Mouse (Mus musculus): ENCODE measurements around the gene Myh8. TPM values are rescaled to one million over a fixed set of nuclear protein-coding genes. Genes with fewer than 3 reads are reported as not detected.

Myh8 gene
- total RNA-seq, 2 experiments from 2014 or later: 405 to 432 TPM

DNA sequence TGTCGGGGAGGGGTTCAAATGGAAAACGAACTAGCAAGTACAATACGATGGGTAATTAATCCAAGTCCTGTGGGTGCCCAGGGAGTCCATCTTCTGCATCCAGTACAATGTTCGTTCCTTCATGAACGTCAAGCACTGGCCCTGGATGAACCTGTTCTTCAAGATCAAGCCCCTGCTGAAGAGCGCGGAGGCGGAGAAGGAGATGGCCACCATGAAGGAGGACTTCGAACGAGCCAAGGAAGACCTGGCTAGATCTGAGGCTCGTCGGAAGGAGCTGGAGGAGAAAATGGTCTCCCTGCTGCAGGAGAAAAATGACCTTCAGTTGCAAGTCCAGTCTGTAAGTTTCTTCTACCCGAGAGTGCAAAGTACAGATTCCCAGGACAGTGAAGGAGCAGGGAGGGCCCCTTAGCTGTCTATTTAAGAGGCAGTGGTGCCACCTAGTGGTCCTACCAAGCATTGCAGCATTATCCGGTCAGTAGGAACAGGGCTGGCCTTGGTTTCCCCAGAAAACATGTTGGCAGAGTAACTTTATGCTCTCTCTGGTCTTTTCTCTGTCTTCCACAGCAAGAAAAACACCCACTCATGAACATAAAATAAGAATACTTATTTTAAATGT, 73.3 kb downstream of the Myh8 start:
- intact Hi-C loops (cut with DNase I; ENCODE audit: low total_unique reads): loop anchor here (2.0 kb wide), 1 partner anchor 237 kb away; no protein-coding TSS in a partner anchor
- DNase-seq: peak; percentile 73

DNA sequence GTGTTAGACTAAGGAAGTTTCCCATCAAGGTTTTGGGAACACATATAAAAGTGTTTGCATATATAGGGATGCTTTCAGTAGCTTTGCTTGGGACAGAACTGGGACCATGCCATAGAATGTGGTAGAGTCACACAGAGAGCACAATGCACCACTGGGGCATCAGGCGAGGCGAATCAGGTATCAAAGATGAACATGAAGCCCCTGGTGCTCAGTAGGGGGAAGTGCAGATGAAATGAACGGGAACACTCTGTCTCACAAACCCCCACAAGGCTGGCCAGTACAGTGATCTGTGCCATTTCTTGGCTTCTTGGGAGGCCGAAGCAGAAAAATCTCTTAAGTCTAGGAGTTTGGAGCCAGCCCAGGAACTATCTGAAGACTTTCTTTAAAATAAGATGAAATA, 76.1 kb downstream of the Myh8 start:
- intact Hi-C loops (cut with DNase I; ENCODE audit: low total_unique reads): no loop called here
- no peak for DNase-seq

DNA sequence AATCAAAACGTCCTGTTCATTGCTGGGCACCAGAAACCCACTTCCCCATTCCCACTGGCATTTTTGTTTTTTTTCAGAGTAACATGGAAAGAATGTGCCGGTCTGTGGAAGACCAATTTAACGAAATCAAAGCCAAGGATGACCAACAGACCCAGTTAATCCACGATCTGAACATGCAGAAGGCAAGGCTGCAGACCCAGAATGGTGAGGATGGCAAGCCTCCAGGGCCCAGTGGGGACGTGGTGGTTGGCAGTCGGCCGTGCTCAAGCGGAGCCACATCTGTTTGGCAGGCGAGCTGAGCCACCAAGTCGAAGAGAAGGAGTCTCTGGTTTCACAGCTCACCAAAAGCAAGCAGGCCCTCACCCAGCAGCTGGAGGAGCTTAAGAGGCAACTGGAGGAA, 81.1 kb downstream of the Myh8 start:
- intact Hi-C loops (cut with DNase I; ENCODE audit: low total_unique reads): no loop called here
- no peak for DNase-seq

Other genes with a start within 250 kb of the Myh8 start
- gene Adprm, start 224.5 kb upstream of the Myh8 start, total RNA-seq (2021): 1 to 10 TPM; 5.6 to 7.8 TPM
- 1 to 10 TPM; 8.5 to 8.6 TPM for gene Sco1, start 224.5 kb upstream of the Myh8 start, total RNA-seq (2021)
- gene Myh3, start 198.8 kb upstream of the Myh8 start, total RNA-seq (2021): 10 to 100 TPM; 33.8 to 49.2 TPM
- 1,000 to 10,000 TPM; 1,817 to 1,833 TPM for gene Myh2, start 106.1 kb upstream of the Myh8 start, total RNA-seq (2021)
- gene Myh1, start 77.1 kb upstream of the Myh8 start, total RNA-seq (2021): 1,000 to 10,000 TPM; 3,624 to 4,119 TPM
- over 10,000 TPM; 25,036 to 26,595 TPM for gene Myh4, start 39.1 kb upstream of the Myh8 start, total RNA-seq (2021)
- gene Myh13, start 44.5 kb downstream of the Myh8 start, total RNA-seq (2021): 1 to 10 TPM; 4.0 to 5.2 TPM
- gene Gas7, start 178.3 kb downstream of the Myh8 start, total RNA-seq (2021): 10 to 100 TPM; 11.6 to 20.0 TPM

All from gastrocnemius, postnatal 14 days (tissue).